Mouse (Mus musculus) gastrocnemius, adult 2 months (tissue): ENCODE measurements around the gene Zkscan6. TPM values are rescaled to one million over a fixed set of nuclear protein-coding genes. Genes with fewer than 3 reads are reported as not detected.

Source experiments
- DNase-seq: peaks from one replicate; pipeline ENCODE4 v3.0.0; 2022
- H3K27ac ChIP-seq: fragments of 200-600 bp; 2 replicates; pipeline ENCODE4 v1.8.1; 2022; ENCODE audit warnings: mild to moderate bottlenecking
- H3K4me3 ChIP-seq: fragments of 200-600 bp; 2 replicates; pipeline ENCODE4 v1.8.1; 2022; ENCODE audit warnings: mild to moderate bottlenecking, moderate library complexity
- CTCF ChIP-seq: fragments of 200-600 bp; IDR thresholded peaks from 2 replicates; pipeline ENCODE4 v1.8.1; 2022; ENCODE audit warnings: antibody characterized with exemption, mild to moderate bottlenecking, moderate library complexity
- intact Hi-C: fragments of 180-260 bp; cut with DNase I; formaldehyde crosslinking; loops from one replicate; pipeline ENCODE4 v1.15.1; 2025
- total RNA-seq, 2 experiments: library from RNA; stranded (reverse); gene quantifications; 2 replicates each; pipeline ENCODE4 v1.2.3; 2021

Gene Zkscan6
- total RNA-seq, 2 experiments from 2014 or later: 2.5 to 2.7 TPM

GRCm38 (mm10) chr11:65786160-65786559, 20.8 kb upstream of the Zkscan6 start:
- no peak for TF ChIP-seq CTCF
- no peak for DNase-seq
- intact Hi-C loops: loop anchor here (5.0 kb wide), 1 partner anchor 59 kb away; no protein-coding TSS in a partner anchor
- H3K27ac ChIP-seq: no peak overlapping the region
- no peak overlapping the region for H3K4me3 ChIP-seq

- peak overlapping the region; percentile 95 for H3K4me3 ChIP-seq
These were observed 19.4 kb upstream of the Zkscan6 start for GRCm38 (mm10) chr11:65787421-65788151.

GRCm38 (mm10) chr11:65788154-65788553, 18.8 kb upstream of the Zkscan6 start, which contains the start of gene Map2k4:
TSS of gene Map2k4 (minus strand) at chr11:65788297.
- Histone ChIP-seq H3K27ac (peak within 1 kb of the TSS; percentile 96), H3K4me3 (peak within 1 kb of the TSS; percentile 95)
- peak; percentile 95 for DNase-seq
- peak; percentile 3; the same call in 1 of the 2 replicates for TF ChIP-seq CTCF
- intact Hi-C loops: loop anchor here (5.0 kb wide), 1 partner anchor 61 kb away; no protein-coding TSS in a partner anchor

More at GRCm38 (mm10) chr11:65787421-65788151, 19.4 kb upstream of the Zkscan6 start:
- intact Hi-C loops: loop anchor here (5.0 kb wide), 1 partner anchor 60 kb away; no protein-coding TSS in a partner anchor
- TF ChIP-seq CTCF: no peak
- peak overlapping the region; percentile 96 for H3K27ac ChIP-seq
- DNase-seq: no peak

- Histone ChIP-seq H3K4me3 (no peak overlapping the region), H3K27ac (no peak overlapping the region)
- intact Hi-C loops: no loop called here
- no peak for TF ChIP-seq CTCF
- no peak for DNase-seq
These were observed 12.4 kb upstream of the Zkscan6 start for GRCm38 (mm10) chr11:65794428-65795219.

- no peak for TF ChIP-seq CTCF
- DNase-seq: no peak
- intact Hi-C loops: no loop called here
- no peak overlapping the region for H3K27ac ChIP-seq
- H3K4me3 ChIP-seq: no peak overlapping the region
These were observed 11.1 kb upstream of the Zkscan6 start for GRCm38 (mm10) chr11:65795896-65796295.

GRCm38 (mm10) chr11:65801899-65802298, 5.1 kb upstream of the Zkscan6 start:
- DNase-seq: no peak
- Histone ChIP-seq H3K27ac (no peak overlapping the region), H3K4me3 (no peak overlapping the region)
- no peak for TF ChIP-seq CTCF
- intact Hi-C loops: no loop called here

- DNase-seq: peak; percentile 47
- TF ChIP-seq CTCF: no peak
- H3K27ac ChIP-seq: peak overlapping the region; percentile 96
- intact Hi-C loops: no loop called here
- H3K4me3 ChIP-seq: peak overlapping the region; percentile 92
These were observed 562 bp upstream of the Zkscan6 start for GRCm38 (mm10) chr11:65806321-65806904.

GRCm38 (mm10) chr11:65807601-65808000, 626 bp downstream of the Zkscan6 start:
- intact Hi-C loops: no loop called here
- H3K4me3 ChIP-seq: peak overlapping the region; percentile 92
- TF ChIP-seq CTCF: no peak
- DNase-seq: no peak
- H3K27ac ChIP-seq: peak overlapping the region; percentile 96

GRCm38 (mm10) chr11:65812088-65812487, 5.1 kb downstream of the Zkscan6 start:
- no peak for DNase-seq
- no peak for TF ChIP-seq CTCF
- Histone ChIP-seq H3K4me3 (no peak overlapping the region), H3K27ac (no peak overlapping the region)
- intact Hi-C loops: no loop called here

- no peak overlapping the region for H3K4me3 ChIP-seq
- intact Hi-C loops: no loop called here
- TF ChIP-seq CTCF: no peak
- no peak overlapping the region for H3K27ac ChIP-seq
- no peak for DNase-seq
These were observed 7.4 kb downstream of the Zkscan6 start for GRCm38 (mm10) chr11:65814381-65814780.

- intact Hi-C loops: no loop called here
- no peak overlapping the region for H3K4me3 ChIP-seq
- DNase-seq: no peak
- H3K27ac ChIP-seq: no peak overlapping the region
- TF ChIP-seq CTCF: no peak
These were observed 9.3 kb downstream of the Zkscan6 start for GRCm38 (mm10) chr11:65816237-65816636.

GRCm38 (mm10) chr11:65818193-65818592, 11.2 kb downstream of the Zkscan6 start:
- no peak for TF ChIP-seq CTCF
- no peak for DNase-seq
- Histone ChIP-seq H3K27ac (no peak overlapping the region), H3K4me3 (no peak overlapping the region)
- intact Hi-C loops: no loop called here

- H3K27ac ChIP-seq: no peak overlapping the region
- no peak for DNase-seq
- H3K4me3 ChIP-seq: no peak overlapping the region
- intact Hi-C loops: no loop called here
- peak; percentile 25 for TF ChIP-seq CTCF
These were observed 13.3 kb downstream of the Zkscan6 start for GRCm38 (mm10) chr11:65820280-65820679.
